Mouse (Mus musculus) R1 (cell line): ENCODE measurements at regions not wholly inside any gene's neighbourhood (a gene's known extent, or its start where the extent isn't known, plus 50 kb on each side); places are given as distances from the start of the nearest gene placed in this dataset.

Source experiments
- DNase-seq: peaks from one replicate; pipeline ENCODE4 v3.0.0-alpha.2; 2018; ENCODE audit warnings: low read depth, low spot score

DNA sequence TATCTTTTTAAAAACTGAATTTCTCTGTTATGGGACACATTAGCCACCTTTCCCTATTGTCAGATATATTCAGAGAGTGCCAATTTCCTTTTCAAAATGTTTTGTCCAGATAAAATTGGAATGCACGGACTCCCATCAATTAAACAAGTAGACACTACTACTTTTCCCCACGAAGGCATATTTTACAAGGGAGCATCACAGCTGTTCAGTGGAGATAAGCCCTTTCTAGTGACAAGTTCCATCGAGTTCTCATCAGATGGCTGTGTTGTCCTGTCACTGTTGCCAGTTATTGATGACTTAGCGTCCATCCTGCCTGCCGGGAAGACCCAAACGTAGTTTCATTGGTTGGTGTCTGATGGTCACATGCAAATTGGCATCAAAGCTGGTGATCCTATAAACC lies 461.2 kb upstream of the Got2 start:
- no peak for DNase-seq

DNA sequence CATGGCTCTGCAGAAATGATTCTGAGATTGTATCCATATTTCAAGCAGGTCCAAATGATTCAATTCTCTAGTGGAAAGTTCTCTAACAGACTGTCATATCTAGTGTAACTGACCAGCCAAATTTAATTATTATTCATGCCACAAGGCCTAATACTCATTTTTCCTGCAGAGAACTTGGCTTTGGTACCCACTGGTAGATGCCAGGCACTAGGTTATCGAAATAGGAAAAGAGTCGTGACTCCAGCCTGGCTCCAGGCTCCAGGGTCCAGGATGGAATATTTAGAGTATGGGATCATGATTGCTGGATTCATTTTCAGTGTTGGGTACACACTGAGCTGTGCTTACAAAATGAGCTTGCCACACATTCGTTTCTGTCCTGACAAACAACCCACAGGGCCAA lies 452.4 kb upstream of the Got2 start:
- no peak for DNase-seq

DNA sequence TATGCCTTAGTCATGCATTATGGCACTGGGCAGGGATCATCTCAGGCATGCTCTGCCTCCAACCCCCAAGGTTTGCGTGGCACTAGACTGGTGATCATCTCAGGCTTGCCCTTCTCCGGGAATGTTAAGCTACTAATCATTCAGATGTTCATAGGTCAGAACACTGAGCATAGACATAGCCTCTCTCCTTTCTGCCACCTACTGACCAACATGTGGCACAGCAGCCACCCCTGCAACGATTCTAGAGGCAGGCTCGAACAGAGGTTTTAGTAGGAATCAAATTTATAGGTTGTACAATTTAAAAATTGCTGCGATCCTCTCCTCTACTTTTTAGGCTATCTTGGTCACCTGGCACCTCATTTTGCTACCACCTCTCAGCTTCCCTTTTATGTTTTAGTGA lies 430.0 kb upstream of the Got2 start:
- DNase-seq, result peak; percentile 35

DNA sequence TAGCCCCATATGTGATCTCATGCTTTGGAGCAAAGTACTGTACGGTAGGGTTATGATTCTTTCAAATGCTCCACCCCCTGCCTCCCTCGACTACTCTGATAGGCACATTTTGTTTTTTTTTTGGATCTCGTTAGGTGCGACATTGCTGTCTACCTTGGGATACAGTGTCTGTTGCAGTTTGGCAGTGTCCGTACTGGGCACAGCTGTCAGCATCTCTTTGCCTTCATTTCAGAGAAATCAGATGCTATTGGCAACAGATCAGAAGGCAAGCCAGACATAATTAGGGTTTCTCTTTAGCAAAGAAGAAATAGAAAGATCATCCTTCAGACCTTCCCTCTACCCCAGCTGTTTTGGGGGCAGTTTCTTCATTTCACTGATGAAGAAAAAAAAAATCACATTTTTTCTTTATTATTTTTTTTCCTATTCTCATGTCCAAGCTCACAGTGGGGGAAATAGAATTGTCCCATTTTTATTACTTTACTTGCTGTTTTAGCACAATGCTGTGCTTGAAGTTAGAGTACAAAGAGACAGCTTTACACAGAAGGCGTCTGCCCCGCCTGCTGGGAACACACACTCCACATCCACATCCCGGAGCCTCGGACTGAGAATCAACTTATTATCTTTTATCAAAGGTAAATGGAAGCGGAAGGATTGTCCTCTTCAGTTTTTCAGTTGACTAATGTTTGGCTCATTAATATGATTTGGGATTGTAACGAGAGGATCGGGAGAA lies 420.8 kb upstream of the Got2 start:
- DNase-seq, result no peak

DNA sequence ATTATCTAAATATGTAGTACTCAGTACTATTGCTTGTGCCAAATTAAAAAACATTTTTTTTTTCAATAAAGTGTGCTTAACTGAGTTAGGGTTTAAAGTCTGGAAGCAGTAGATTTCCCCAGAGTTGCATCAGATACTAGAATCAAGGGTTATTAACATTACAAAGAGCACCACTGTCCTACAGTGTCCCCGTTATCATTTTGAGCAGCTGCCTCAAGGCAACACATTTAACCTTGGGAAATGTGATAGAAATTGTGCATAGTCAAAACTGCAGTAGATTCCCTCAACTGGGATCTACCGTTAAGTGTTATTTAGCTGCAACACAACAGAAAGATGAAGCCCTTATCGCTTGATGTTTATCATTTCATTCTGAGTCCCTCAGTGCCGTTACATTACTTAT lies 408.3 kb upstream of the Got2 start:
- no peak for DNase-seq

DNA sequence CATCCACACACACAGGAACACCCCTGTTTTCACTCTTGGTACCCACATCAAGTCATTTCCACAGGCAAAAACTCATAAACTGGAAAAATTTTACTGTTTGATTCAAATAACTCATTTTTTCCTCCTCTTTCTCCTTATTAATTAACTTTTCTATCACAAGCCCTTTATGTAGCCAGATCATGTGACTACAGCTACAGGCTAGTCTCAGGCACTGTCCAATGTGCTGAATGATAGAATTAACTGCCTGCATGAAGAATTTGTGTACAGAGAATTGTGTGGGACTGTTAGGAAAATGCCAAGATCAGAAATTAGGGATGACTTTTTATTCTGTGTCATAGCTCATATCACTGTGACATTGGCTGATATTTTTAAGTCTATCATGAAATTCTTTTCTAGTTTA lies 402.4 kb upstream of the Got2 start:
- DNase-seq, result peak; percentile 19

DNA sequence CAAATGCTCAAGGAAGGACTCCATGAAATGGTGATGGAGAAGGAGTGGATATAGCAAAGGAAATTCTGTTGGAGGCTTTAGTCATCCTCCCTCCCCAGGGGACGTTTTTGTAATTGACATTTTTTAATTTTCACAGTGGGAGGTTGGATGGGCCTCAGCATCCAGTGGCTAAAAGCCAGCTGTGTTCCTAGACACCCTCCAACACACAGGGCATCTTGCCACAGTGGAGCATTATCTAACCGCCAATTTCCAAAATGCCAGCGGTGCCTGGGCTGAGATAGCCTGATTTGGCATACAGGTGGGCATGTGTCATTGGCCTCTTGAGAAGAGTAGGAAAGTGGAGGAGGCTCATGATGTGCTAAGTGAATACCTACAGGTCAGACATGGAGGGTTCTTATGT lies 401.2 kb upstream of the Got2 start:
- no peak for DNase-seq

DNA sequence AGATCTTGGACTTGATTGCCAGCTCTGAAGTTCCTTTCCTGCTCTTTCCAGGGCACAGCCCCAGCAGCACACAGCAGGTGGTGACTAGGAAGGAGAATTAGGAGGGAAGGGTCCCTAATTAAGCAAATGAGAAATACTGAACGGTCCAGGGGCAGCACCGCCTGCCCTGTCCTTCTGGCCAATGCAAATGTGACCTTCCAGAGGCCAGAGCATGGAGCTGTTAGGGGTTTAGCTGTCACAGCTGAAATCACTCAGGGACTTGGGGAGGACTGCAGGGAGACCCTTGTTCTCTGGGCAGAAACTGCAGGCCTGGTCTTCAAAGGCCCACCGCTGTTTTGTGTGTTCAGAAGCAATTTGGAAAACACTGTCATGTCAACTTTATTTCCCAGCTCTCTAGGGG lies 400.2 kb upstream of the Got2 start:
- no peak for DNase-seq

DNA sequence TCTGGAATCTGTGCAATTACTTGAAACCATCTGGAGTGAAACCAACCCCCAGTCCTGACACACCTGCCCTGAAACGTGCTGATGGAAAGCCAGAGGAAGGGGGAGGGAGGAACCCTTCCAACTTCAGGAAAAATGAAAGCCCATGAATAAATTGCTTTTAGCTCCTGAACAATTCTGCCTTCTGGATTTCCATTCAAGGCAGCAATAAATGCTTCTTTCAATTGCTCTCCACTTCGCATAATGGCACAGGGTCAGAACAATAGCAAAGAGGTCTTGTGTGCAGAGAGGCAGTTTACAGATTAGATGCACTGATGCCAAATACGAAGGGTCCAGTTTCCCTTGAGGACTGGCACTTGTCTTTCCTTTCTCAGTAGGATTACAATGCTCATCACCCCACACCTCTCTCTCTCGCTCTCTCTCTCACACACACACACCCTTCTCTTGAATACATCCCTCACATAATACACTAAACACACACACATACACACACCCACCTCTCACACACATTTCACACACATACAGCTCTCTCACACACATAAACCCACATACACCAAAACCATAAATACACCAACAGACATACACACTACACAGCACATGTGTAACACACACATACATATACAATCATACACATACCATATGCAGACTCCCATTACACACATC lies 389.3 kb upstream of the Got2 start:
- no peak for DNase-seq

DNA sequence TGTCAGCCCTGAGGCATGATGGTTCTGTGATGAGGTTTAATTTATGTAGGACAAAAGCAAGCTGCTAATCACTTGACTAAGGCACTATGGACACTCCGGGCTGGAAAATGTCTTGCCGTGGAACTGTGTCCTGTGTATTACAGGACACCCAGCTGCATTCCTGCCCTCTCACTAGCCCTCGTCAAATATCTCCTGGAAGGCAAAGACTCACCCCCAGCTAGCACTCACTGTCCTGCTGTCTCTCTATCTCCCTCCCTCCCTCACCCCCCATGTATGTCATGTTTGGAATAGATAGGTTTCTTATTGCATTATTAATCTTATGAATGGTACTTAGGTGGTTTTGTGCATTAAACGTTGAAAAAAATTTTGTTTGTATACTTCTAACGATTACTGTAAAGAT lies 388.7 kb upstream of the Got2 start:
- DNase-seq, result no peak

DNA sequence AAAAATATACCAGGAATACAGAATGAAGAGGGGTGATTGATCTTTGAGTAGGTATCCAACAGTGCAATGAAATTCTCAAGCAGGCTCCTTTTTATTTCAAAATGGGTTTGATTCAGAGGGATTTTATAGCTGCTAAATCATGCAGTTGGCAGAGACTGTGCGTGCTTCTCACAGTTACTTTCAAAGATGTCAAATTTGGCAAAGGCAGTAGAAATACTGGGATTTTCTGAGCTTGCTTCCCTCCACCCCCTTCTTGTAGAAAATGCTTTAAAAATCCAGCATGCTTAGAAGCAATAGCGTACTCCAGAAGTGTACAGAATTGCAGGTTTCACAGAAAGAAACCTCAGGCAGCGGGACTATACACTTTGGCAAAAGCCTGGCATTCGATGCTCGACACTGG lies 367.9 kb upstream of the Got2 start:
- no peak for DNase-seq

DNA sequence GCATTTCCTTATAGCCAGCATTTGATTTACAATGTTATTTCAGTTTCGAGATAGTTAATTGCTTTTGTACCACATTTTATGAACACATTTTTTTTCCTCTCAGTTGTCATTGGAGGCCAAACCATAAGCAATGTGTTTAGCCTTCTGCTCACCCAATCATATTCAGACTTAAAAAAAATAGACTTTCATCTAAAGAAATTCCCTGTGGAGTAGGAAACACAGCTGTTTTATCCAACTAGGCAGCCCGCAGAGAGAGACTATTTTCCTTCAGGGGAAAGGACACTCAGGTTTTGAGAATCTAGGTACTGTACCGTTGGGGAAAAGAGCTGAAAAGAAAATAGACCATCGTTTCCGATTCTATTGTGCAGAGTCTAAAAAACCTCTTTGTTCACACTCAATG lies 367.5 kb upstream of the Got2 start:
- no peak for DNase-seq

DNA sequence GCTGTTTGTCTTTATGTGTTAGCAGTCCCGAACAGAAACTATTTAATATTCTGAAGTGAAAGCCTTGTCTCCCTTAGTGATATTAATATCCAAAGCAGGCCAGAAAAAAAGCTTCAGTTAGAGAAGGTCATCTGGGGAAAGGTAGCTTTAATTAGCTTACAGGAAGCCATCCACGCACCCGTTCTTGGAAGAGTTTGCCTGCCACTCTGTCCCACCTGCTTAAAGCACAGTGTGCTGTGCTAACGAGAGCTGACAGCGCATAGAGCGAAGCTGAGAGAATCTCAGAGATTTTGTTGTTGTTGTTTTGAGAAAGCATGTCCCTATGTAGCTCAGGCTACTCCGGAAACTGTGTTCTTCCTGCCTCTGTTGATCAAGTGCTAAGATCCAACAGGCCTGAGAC lies 357.7 kb upstream of the Got2 start:
- no peak for DNase-seq

DNA sequence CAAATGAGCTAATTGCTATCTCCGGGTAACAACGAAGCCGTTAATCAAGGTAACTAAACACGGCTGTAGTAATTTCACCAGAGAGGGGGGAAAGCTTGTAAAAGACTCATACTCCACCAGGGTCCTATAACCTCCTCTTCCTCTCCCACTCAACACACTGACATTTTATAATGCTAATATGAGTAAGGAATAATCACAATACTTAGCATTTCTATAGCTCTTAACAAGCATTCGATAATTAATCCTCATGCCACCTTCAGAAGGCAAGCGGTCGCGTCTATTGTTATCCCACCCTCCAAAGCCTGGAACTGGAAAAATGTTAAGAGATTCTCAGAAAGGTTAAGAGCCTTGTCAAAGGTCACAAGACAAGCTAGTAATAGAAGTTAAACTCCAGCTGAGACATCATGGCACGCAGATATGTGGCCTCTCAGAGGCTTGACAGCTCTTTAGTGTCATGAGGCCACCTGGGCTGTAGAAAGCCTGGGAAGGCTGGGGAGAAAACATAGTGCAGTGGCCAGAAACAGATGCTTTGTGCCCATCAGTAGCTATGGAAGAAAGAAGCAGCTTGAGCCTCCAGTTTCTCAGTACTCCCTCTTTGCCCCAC lies 356.3 kb upstream of the Got2 start:
- peak; percentile 17 for DNase-seq

DNA sequence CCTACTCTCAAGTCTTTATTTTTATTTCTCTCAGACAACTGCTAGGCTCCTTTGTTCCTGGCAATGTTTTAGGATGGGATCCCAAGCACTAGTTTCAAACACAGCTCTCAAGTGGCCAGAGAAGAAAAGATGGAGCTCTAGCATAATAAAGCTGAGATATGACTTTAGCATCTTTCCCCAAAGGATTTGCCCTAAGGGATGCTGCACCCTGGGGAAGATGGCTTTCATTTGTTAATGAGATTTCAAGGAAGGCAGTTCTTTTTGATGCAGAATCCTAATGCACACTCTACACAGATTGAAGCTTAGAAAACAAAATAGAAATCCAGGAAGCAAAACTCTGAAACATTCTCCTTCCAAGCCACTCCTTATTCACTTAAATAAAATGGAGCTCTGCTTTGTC lies 350.1 kb upstream of the Got2 start:
- DNase-seq, result peak; percentile 77

DNA sequence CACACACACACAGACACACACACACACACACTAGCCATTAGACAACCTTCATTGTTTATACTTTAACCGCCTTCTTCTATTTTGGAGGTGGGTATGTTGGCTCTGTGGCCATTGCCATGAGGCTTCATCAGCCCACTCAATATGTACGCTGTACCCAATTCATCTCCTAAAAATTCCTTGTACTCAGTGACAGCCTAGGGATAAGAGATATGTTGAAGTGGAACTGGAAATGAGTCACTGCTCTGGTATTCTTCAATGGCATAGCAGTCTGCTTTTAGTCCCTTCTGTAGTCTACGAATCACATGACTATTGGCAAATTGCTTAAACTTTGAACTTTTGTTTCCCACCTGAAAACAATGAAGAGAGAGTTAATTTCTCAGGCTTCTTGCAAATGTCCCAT lies 349.6 kb upstream of the Got2 start:
- no peak for DNase-seq

DNA sequence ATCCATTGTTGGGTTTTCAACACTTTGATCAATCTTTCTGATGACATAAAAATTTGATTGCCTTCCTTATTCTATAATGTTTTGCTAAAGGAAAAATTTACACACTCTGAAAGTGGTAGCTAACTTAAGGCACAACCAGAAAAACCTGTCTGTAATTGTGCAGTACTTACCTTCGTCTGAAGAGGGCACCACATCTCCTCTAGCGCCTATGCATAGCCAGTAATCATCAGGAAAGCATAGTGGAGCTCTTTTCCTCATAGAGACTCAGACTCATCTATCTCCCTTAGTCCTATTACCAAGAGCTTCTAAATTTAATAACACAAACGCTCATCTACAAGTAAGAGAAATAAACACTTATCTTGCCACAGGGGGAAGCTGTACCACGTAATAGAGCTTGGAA lies 342.1 kb upstream of the Got2 start:
- DNase-seq, result peak; percentile 70
